Mouse (Mus musculus): ENCODE data around the gene Fbxl20.

The Fbxl20 gene

DNA sequence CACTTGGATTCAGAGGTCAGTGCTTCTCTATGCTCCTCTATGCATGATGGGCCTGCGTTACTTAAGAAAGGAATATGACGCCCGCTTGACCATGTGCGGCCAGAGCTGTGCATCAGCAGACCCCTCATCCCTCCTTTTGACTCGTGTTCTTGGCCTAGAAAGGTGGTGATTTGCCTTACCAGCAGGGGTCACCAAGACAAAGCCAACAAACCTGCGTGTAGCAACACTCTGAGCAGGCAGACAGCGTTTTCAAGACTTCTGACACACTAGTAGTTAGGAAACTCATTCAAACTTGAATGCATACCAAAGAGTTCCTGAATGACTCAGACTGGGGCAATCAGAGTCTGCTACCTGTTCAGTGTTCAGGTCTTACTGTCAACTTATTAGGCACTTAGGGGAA lies 63.6 kb downstream of the Fbxl20 start:
- DNase-seq, result no peak

DNA sequence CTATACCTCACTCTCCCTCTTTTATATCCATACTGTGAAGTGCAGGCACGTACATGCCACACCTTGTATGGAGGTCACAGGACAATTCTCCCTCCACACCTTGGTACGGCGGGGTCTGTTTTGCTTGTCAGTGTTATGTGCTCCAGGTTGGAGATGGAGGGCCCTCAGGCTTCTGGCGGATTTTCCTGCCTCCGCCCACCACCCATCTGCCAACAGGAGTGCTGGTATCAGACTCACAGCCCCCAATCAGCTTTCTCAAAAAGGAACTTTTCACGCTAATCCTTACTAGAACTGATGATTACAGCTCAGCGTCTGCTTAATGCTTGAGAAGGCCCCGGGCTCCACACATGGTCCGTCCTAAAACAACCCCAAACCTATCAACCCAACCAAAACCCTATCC lies 64.1 kb downstream of the Fbxl20 start:
- no peak for DNase-seq

DNA sequence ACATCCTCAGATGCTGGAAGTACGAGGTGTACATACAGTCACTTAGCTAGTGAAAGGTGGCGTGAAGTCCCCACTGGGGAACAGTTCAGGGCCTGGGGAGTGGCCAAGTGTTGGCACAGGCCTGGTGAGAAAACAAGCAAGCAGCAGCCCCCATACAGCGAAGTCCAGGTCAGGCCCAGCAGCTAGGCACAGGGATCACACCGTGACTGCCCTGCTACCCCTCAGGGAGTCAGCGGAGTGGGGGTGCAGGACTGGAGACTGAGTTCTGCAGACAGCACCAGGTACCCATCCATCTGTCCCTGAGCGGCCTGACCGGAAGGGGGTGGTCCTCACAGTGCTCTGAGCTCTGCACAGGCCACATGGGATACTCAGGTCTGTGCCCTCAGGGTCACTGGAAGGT lies 67.5 kb downstream of the Fbxl20 start:
- DNase-seq, result no peak

DNA sequence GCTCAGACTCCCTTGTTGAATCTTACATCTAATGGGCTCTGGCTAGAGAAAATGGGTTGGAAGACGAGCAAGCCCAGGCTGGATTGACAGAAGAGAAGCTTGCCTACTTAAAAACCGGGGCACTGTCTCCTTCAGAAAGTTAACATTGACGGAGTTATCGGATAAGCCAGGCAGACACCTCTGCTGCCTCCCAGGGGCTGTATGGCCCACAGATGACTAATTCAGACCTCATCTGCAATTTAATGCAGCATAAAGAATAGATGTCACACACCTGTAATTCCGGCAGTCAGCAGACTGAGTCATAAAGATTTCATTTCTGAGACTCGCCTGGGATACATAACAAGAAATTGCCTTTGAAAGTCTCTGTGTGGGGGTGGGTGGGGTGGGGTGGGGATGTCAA lies 69.8 kb downstream of the Fbxl20 start:
- no peak for DNase-seq

DNA sequence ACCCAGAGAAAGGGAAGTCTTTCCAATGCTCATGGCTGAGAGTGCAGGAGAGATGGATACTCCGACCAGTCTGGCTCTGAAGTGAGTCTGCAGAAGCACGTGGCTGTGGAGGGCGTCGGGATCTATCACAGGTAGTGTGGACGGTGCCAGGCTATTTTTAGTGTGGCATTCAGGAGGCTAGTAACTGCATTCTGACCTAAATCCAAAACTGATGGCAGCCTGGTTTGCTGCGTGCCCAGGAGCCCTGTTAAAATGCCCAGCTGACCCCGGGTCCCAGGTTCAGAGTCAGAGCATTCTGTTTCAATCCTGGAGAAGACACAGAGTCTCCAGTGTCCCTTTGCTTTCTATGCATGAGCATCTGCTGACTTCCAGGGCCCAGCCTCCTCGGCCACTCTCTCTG lies 73.1 kb downstream of the Fbxl20 start:
- peak in 1 of 2 experiments; percentile 47 for DNase-seq

DNA sequence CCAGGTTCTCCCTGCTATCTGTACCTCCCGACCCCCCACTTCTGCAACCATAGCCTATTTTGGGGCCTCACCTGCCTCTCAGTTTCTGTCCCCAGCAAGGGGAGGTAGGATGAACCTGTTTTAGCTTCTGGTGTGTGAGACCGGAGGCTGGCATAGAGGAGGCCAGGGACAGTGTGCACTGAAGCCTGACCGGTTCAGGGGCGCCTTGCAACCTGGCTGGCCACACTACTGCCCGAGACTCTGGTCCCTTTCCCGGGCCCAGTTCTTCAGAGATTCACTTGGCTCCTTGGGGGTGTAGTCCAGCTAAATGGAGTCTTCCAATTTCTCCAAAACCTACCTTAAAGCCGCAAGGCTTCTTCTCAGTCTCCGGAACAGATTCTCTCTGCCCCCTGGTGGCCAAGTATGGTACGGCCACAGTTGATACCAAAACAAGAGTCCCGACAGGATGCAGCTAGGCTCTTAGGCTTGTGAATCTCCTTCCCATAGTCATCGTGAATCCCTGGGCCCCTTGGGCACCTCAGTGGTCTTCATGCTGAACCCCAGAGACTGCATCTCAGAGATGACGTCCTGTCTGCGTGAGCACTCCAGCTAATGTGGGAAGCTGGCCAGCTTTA lies 74.9 kb downstream of the Fbxl20 start:
- DNase-seq, result peak; percentile 82 to 94

DNA sequence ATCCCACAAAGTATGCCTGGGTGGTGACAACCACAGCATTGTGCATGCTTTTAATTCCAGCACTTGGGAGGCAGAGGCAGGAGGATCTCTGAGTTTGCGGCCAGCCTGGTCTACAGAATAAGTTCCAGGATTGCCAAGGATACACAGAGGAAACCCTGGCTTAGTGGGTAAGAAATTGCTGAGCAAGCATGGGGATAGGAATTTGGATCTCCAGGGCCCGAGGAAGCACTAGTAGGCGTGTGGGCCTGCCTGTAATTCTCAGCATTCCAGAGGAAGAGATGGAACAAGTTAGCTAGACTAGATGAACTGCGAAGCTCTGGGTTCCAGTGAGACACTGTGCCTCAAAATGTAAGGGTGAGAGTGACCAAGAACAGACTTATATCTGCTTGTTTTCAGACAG lies 76.8 kb downstream of the Fbxl20 start:
- no peak for DNase-seq

DNA sequence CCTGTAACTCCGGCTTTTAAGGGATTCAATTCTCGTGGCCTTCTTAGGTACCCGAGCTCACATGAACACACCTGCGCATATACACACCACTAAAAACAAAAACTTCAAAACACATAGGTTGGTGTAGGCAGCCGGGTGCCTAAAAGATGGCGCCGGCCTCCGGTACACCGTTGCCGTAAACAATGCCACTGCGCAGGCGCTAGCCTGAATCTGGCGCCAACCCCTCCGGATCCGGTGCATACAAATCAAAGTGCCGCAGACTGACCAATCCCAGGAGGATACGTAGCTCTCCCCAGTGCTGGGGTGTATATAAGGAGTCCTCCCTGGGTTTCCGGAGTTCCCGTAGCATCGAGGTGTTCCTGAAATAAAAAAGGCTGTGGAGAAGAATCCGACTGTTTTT lies 82.9 kb downstream of the Fbxl20 start:
- no peak for DNase-seq

DNA sequence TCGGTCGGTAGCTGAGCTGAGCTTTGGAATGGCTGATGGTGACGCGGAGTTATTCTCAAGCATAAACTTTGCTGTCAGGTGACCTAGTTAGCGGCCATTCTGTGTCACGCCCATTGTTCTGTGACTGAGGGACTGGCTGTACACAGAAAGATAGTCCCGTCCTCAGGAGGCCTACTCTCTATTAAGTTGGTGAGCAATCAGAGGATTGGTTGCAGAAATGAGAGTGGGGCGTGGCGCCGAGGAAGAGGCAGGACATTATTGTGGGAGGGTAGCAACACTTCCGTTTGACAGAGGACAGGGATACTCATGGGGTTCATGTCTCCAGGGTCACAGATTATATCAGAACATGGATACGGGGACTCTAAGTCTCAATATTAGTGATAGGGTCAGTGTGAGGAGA lies 84.0 kb downstream of the Fbxl20 start:
- DNase-seq, result no peak

DNA sequence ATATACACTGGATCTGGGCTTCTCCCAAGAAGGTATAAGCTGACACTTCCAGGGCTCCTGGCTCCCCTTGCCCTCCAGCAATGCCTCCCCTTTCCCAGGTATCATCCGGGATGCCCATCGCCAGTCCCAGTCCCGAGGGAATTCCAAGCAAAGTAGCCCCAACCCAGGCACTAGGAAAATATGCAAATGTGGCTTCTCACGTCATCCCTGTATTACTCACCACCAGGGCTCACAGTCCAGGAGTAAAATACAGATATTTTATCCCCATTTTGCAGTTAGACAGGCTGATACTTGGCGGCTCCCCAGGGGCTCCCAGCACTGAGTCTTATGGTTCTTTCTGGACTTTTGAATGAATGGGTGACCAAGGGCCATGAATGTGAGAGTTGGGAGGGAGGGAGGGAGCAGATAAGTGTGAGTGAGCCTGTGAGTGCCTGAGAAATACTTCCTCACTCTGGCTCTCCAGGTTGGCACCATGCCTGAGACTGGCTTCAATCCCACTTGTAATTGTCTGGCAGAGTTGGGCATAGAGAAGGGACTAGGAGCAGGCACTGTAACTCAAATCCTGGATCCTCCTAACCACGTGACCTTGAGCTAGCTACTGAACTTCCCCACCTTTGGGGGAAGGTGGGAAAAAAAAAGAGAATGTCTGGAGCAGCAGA lies 88.2 kb downstream of the Fbxl20 start:
- peak in 1 of 2 experiments; percentile 37 for DNase-seq

DNA sequence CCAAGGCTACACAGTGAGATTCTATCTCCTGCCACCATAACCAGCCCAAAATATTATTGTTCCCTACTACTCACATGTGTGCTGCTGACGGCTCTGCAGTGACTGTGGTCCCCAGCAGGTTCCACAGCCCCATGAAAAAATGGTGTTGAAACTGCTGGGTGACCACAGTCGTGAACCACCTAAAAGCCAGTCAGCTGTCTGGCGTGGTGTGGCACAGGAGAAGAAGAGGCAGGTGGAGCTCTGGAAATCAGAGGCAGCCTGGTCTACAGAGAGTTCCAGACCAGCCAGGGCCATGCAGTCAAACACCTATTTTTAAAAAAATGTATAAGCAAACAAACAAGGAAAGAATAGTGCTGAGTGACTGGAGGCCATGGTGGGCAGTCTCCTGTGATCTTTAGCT lies 88.8 kb downstream of the Fbxl20 start:
- DNase-seq, result no peak

DNA sequence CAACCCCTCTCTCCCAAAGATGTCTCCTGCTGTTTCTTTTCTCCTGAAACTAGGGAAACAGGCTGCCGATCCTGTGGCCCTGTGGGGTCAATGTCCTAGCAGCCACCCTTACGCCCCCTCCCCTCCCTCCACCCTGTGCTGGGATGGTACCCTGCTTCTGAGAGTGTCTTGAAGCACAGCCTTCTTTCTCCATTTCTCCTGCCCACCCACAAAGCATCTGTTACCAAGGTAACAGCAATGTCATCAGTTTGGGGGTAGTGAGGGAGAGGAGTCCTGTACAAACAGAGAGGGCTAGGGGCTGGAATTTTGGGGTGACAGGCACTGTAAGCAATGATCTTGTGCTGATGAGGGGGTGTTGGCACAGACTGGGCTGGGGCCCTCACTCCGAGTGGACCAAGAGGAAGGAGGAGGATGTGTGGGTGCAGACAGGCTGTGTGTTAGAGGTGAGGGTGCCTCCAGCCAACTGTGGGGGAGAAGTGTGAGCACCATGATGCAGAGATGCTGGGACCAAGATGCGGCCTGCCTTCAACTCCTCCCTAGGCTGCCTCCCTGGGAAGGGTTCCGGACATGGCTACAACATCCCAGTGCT lies 90.0 kb downstream of the Fbxl20 start:
- no peak for DNase-seq

DNA sequence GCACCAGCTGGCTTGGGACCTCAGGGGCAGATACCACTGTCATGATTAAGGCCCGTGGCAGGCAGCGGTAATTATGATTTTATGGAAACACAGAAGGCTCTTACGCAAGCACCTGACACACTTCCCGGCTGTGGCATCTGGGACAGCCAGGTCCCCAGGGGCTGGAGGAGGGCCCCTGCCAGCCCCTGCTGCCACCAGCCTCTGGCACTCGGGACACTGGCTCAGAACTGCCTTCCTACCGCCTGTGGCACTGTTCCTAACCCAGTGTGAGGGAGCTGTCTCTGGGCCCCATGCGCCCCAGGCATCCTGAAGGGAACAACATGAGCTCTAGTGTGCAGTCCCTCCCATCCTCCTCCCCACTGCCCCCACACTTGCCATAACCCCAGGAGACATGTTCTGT lies 90.5 kb downstream of the Fbxl20 start:
- no peak for DNase-seq

DNA sequence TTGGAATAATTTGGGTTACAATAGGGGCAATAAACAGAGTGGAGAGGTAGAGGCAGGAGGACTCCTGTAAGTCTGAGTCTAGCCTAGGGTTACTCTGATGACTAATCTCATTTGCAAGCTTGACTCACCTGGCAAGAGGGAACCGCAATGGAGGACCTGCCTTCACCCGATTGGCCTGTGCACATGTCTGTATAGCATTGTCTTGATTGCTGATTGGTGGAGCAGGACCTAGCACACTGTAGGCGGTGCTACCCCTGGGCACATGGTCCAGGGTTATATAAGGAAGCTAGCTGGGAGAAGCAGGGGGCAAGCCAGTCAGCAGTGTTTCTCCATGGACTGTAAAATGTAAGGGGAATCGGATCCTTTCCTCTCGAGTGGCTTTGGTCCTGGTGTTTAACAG lies 92.2 kb downstream of the Fbxl20 start:
- peak in 1 of 2 experiments; percentile 57 for DNase-seq

DNA sequence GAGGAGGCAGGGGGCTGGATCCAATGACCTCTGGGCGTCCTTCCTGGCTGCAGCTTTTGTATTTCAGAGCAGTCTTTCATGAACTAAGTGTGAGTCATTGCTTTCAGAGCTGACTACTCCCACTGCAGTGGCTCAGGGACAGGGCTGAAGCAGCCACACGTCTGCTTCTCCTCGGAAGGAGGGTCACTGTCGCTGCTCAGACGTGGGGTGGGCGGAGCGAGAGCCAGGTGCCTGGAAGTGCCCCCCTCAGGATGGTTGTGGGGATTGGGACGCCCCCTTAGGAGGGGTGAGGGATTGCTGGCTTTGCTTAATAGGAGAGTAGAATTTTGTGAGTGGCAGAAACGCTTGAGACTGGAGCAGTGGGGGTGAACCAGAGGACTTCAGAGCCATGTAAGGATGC lies 92.7 kb downstream of the Fbxl20 start:
- no peak for DNase-seq

DNA sequence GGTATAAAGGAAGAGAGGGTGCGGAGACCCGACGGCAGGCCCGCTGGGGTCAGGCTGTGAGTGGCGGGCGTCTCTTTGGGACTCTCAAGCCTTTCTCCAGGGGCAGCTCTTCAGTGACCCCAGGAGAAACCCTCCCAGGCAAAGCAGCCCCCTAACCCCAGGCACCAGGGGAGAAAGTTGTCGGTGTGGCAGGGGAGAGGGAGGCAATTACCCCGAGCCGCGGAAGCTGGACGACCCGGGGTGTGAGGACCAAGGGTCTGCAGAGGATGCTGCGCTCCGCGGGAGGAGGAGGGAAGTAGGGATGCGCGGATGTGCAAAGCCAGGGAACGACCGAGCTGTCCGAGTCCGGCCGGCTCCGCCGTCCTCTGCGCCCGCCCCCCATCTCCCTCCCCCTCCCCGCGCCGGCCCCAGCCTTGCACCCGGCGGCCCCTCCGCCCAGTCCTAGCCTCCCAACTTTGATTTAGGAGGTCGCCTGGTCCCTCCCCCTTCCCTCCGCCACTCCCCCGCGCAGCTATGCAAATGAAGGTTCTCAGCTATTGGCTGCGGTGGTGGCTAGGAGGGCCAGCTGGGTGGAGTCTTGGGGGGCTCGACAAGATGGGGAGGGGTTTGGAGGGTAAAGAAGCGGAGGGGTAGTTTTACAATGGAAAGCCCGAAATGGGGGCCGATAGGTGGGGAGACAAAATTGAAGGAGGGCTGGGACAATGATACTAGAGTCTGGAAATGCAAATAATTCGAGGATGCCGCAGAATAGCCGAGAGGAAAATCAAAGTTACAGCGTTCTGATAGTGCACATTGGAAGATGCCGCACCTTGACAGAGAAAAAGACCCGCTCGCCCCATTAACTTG lies 97.0 kb downstream of the Fbxl20 start, which contains the start of gene Stac2:
Gene Stac2, minus strand, starts transcription at position 474 of the 846 bp plus-strand sequence.
- peak; percentile 75 to 82 for DNase-seq

DNA sequence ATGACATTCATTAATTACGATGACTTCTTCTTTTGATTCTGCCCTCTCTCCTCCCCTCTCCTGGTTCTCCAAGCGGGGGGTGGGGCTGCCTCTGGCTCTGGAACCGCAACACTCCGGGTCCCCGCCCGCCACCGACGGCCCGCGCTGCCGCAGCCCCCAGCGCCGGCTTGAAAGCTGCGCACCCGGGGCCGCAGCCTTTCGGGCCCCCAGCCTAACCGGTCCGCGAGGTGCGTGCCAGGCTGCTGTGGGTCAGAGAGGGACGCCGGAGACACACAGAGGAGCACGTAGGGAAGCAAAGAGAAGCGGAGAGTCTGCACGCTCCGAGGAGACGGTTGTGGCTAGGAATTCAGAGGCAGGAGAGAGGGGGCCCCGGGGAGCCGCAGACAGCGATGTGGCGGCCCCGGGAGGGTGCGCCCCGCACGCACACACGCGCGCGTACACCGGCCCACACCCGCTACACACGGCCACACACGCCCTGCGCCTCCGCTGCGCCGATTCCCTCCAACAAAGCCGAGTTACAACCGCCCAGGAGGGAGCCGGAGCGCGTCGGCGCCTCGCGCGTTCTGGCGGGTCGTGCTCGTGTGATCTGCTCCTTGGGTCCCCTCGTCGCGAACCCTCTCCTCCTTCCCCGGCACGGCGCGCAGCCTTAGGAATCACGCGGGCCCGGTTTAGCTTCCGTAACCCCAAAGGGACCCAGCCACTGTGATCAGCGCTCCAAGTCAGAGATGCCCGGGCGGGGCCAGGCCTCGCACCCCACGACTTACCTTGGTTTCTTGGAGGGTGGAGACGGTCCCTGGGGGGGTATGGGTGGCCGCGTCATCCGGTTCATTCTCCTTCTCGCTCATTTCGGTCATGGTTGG lies 97.8 kb downstream of the Fbxl20 start:
- no peak for DNase-seq

DNA sequence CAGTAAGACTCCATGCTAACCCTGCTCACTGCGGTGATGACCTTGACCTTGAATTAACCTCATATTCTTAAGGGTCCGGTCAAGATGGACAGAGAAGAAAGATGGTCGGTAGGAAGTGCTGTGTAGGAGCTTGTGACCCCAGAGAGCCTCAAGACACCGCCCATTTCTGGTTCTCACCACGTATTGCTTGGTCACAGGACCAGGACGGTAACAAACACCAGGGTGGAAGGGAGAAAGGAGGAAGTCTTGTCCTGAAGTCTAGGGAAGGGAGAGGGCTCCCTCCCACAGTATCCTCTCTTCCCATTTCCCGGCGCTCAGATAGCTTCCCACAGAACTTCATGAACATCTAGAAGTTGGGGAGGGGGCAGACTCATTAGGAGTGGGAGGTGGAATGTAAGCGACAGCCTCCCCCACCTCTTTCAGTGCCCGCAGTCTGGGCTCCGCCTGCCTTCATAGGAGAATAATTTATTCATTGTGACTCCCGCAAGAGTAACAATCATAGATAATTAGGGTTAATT lies 98.5 kb downstream of the Fbxl20 start:
- no peak for DNase-seq

DNA sequence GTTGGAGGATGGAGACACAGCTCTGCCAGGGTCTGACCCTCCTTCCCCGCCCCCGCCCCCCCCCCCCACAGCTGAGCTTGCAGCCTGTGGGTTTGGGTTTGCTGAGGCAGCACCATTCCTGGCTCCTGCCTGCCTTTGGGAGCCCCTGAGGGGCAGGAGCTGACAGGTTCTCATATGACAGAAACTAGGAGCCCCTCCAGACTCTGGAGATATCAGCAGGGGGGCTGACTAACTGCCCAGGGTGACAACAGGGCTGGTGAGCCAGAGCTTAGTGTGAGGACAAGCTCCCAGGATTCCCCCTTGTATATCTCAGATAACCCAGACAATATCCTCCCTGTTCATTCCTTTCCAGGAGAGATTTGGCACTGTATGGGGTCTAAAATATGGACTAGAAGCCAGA lies 99.3 kb downstream of the Fbxl20 start:
- DNase-seq, result no peak

DNA sequence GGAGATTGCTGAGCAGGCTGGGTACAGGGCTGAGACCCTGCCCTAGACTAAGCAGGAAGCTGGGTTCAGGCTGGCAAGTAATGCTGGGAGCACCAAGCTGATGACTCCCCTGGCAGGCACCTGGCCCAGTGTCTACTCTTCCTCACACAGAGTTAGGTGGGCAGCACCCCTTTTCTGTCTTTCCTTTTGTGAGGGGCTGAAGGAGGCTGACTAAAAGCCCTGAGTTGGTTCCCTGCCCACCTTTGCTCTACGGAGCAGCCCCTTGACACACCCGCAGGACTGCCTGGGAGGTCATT lies 99.7 kb downstream of the Fbxl20 start:
- no peak for DNase-seq

DNA sequence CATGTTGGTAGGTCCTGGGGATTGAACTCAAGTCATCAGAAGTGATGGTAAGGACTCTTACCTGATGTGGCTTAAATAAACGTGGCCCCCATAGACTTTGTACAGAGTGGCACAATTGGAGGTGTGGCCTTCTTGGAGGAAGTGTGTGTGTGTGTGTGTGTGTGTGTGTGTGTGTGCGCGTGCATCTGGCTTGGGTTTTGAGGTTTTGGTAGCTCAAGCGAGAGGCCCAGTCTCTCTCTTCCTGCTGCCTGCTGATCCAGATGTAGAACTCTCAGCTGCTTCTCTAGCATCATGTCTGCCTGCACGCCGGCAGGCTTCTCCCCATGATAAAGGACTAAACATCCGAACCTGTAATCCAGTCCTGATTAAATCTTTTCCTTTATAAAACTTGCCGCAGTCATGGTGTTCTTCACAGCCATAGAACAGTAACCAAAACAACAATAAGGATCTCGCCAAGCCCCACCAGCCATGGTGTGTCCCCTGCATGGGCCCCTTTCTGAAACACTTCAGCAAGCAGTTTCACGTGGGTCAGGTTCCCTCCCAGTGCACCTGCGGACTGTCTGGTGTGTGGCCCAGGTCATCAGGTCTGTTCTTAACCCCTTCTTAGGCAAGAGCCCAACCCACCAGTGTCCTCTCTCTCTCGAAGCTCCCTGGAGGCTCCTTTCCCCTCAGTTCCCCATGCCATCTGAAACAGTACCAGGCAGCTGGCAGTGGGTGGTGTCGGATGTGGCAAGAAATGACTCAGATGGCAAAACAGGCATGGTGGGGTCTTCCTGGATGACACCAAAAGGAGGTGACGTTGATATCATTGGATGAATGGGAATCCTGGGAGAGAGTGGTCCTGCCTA lies 100.3 kb downstream of the Fbxl20 start:
- DNase-seq, result no peak

DNA sequence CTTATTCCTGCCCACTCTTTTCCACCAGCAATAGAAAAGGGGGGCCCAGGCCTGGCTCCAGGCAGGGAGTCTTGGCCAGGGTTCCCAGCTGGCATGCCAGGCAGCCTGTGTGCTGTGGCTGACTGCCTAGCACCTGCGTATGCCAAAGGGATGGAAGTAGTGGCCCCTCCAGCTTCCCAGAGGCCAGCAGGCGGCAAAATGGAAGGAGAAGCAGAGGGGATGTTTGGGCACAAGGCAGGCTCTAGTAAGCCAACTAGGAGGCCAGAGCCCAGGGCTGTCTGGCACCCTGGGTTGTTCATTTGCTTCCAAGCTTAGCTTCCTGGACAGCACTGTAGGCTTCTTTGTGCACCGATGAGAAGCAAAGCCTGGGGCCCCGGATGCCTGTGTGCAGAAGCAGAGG lies 102.5 kb downstream of the Fbxl20 start:
- no peak for DNase-seq

Data from kidney, postnatal 25 days (tissue).